Mouse (Mus musculus) small intestine, adult 2 months (tissue): ENCODE measurements at regions not wholly inside any gene's neighbourhood (a gene's known extent, or its start where the extent isn't known, plus 50 kb on each side); places are given as distances from the start of the nearest gene placed in this dataset.

Experiments
- CTCF ChIP-seq: fragments of 200-500 bp; IDR thresholded peaks from 2 replicates; pipeline ENCODE4 v1.5.1; 2012; ENCODE audit warnings: low read depth, mild to moderate bottlenecking, control low read depth, inconsistent platforms, low read length, moderate library complexity, mixed read lengths; ENCODE audit not compliant: insufficient replicate concordance, insufficient read length; ENCODE audit errors: extremely low read depth
- POLR2A ChIP-seq: fragments of 200-500 bp; IDR thresholded peaks from 2 replicates; pipeline ENCODE4 v1.6.1; 2012; ENCODE audit warnings: low read depth, mild to moderate bottlenecking, control low read depth, inconsistent platforms, low read length, moderate library complexity

DNA sequence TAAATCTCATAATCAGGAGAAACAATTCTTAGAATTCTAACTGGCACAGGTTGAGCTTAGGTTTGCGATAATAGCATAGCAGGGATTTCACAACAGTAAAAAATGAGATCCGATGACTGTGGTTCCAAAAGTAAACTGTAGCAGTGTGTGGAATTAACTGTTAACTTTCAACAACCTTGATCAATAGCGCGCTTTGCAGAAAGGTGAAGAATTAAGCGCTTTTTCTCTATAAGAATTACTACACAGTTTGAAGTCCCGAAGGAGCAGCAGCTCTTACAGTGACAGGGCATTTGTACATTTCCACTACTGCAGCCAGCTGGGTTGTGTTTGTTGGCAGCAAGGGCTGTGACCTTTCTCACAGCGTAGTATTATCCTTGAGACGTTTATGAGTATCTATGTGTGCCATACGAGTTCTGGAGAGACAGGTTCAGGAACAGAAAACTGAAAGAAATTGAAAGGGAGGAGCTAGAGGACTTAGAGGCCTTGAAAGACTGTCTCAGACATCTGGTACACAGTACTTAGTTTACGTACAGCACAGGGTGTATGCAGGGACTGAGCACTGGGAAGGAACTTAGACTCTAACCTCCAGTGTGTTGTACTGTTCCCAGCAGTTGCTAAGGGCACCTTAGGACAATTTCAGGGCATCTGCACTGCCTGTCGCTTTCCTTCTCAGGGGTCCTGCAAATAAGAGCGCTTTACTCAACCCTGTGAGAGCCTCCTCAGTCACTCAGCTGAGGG is 114.6 kb upstream of the Xpo1 start:
- TF ChIP-seq CTCF (no peak), POLR2A (no peak)
